Mouse (Mus musculus): ENCODE results near the gene 1700010B08Rik.
"Not testable (repeated sequence)": the region's sequence is repeated elsewhere in the genome, so short reads cannot be mapped to it uniquely, and the experiment has no call there.

1700010B08Rik gene

GRCm38 (mm10) chr2:173719115-173719514 is at the start of gene 1700010B08Rik:
TSS of gene 1700010B08Rik (plus strand) at chr2:173719415.
- DNase-seq (ENCODE audit: low spot score) = not testable (repeated sequence)

GRCm38 (mm10) chr2:173672328-173672896 is 46.8 kb upstream of the 1700010B08Rik start:
- DNase-seq (ENCODE audit: low spot score) = no peak

DNA sequence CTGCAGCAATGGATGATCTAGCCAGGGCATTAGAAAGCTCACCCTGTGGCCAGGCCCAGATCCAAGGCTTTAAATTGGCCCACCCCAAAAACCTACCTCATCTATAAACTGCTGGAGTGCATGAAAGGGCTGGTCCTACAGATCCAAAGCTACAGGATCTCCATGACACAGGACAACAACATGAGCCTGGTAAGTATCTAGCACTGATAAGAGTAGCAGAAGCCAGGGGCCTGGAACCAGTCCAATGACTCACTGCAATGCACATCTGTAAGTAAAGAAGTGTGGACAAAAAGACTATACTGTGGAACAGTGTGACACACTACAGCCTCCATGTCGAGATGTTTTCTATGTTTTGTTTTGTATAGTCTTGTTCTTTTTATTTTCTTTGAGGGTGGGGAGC is 45.7 kb upstream of the 1700010B08Rik start:
- no peak for DNase-seq (ENCODE audit: low spot score)

- no peak for DNase-seq (ENCODE audit: low spot score)
Measured at GRCm38 (mm10) chr2:173678593-173678992, 40.6 kb upstream of the 1700010B08Rik start.

DNA sequence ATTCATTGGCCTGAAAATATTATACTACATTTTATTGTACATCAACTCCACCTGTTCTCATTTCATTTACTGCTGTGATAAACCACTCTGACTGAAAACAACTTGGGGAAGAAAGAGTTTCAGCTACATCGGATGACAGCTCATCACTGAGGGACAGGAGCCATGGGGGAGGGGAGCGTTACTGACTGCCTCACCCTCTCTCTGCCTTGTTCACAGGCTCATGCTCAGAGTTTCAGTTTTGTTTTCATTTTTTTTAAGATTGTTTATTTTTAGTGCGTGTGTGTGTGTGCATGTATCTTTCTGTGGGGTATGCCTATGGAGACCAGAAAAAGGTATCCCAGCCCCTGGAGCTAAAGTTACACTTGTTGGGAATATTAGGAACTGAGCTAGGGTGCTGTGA is 40.0 kb upstream of the 1700010B08Rik start:
- DNase-seq (ENCODE audit: low spot score) = no peak

- DNase-seq (ENCODE audit: low spot score) = no peak
Measured at GRCm38 (mm10) chr2:173680153-173680552, 39.1 kb upstream of the 1700010B08Rik start.

DNA sequence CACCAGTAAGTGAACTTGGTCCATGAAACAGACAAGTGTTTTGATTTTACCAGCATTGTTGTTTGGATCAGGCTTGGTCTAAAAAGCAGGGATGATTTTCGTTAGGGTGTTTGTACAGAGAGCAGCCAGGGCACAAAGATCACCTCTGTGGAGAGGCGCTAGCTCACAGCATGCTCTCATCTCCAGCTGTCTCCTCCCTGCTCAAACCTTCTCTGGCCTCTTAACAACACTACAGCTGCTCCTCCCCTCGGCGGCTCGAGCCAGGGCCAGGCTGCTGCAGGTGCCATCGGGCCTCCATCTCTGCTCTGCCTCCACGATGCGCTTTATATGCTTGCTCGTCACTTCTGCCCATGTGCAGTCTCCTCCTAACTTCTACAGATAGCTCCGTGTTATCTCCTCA is 36.4 kb upstream of the 1700010B08Rik start:
- no peak for DNase-seq (ENCODE audit: low spot score)

DNA sequence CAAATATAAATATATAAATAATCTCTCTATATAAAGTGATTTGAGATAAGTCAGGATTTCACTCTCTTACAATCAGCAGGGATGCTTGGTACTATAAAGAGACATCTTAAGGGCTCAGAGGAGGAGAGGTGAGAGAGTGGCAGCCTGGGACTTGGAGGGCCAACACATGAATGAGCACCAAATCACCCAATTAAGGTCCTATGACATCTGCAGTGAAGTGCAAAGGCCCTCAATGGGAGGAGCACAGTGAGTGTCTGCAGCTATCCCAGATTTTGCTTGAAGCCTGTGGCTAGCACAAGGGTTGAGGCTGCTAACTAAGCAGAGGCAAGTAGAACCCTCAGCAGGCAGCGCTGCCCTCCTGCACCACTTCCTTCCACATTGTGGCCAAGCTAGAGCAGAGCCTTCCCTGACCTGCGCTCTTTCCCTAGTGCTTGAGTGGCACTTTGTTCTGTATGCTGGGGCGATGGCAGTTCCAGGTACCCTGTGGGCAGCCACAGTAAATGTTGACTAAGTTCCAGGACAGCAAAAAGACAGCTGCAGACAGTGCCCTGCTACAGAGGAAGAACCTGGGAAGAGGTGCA is 33.3 kb upstream of the 1700010B08Rik start:
- no peak for DNase-seq (ENCODE audit: low spot score)

DNA sequence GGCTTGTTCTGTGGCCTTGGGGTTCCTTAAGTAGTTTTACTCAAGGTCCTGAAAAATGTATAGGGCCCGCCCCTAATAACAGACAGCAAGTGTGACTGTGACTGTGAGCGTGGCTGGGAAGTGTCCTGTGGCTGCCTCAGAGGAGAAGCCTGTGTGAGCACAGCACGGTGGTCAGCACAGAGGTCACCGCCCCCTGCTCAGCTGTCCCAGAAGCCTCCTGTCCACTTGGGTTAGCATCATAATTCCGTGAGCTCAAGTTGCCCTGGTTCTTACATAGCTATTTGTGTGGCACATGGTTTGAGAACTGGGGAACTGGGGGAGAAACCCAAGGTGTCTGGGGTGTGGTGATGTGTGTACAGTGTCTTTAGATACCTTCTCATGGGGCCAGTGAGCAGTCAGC is 31.9 kb upstream of the 1700010B08Rik start:
- no peak for DNase-seq (ENCODE audit: low spot score)

- no peak for DNase-seq (ENCODE audit: low spot score)
Measured at GRCm38 (mm10) chr2:173689835-173690234, 29.4 kb upstream of the 1700010B08Rik start.

DNA sequence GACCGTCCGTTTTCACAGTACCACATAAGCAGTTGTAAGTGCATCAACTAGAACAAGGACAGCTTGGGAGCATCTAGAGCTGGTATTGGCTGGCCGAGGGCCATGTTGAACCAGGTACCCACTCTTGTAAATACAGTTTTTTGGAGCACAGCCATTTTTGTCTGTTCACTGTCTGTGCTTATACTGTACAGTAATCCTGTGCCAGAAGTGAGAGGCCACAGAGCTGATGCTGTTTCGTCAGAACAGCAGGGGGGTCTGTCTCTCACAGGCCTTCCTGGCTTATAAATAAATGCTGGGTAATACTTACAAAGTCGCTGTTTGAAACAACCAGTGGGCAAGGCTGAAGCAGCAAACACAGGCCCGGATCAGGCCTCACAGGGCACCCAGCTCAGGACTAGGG is 27.5 kb upstream of the 1700010B08Rik start:
- no peak for DNase-seq (ENCODE audit: low spot score)

- no peak for DNase-seq (ENCODE audit: low spot score)
Measured at GRCm38 (mm10) chr2:173692693-173693092, 26.5 kb upstream of the 1700010B08Rik start.

- DNase-seq (ENCODE audit: low spot score) = no peak
Measured at GRCm38 (mm10) chr2:173698850-173699249, 20.4 kb upstream of the 1700010B08Rik start.

DNA sequence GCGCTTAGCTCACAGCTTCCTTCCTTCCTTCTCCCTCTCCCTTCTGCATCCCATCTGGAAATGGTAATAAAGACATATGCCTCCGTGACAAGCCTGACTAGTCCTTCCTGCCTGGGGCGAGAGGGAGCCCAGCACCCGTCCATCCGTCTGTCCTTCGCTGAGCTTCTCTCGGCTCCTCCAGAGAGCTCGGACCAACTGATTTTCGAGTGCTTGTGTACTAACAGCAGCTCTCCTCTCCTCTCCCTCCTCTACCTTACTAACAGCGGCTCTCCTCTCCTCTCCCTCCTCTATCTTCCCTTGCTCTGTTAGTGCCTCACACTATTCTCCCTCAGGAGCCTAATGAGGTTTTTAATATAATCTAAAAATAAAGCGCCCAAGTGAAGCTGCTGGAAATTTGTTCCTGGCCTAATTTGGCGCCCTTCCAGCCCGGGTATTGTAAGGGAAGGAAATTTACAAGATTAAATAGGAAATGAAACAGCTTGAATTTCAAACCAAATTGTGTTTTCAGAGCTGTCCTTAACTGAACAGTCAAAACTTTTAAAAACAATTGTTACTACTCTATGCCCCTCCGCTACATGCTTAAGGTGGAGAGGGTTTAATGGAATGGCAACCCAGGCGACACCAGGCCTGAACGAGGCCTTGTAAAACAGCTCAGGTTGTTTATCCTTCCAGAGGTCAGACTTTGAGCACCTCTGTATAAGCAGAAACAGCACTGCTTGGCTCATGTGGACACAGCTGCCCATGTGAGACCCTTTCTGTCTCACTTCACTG is 16.9 kb upstream of the 1700010B08Rik start:
- DNase-seq (ENCODE audit: low spot score) = no peak

- no peak for DNase-seq (ENCODE audit: low spot score)
Measured at GRCm38 (mm10) chr2:173702867-173703237, 16.4 kb upstream of the 1700010B08Rik start.

DNA sequence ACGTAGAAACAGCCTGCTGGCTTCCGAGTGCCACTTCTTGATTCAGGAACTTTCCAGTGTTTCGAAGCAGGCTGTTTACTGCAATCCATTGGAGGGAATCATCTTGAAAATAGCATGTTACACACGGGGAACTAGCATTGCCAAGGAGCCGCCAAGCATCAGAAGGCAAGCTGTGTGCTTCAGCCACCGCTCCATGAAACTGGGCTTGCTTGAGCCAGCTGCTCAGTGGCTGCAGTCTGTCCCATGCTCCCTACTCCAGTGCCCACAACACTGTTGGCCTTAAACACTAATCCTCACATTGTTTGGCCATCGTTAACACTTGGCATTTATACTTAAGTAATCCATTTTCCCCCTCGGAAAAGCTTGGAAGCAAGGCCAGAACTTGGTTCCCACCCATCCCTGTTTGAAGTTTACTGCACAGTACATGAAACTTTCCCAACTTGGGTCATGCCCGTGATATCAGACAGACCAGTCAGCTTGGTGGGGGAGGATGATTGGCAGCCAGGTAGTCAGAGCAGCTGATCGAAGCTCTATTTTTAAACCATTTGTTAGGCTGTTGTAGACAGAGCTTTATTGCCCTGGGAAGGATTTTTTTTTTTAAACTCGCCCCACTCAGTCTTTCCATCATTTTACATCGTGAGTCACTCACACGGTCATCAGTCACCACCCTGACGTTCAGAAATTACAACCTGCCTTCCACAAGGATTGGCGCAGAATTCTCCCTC is 13.2 kb upstream of the 1700010B08Rik start:
- no peak for DNase-seq (ENCODE audit: low spot score)

GRCm38 (mm10) chr2:173707626-173708025 is 11.6 kb upstream of the 1700010B08Rik start:
- DNase-seq (ENCODE audit: low spot score) = not testable (repeated sequence)

- no peak for DNase-seq (ENCODE audit: low spot score)
Measured at GRCm38 (mm10) chr2:173710193-173710592, 9.0 kb upstream of the 1700010B08Rik start.

- no peak for DNase-seq (ENCODE audit: low spot score)
Measured at GRCm38 (mm10) chr2:173712656-173713055, 6.6 kb upstream of the 1700010B08Rik start.

- no peak for DNase-seq (ENCODE audit: low spot score)
Measured at GRCm38 (mm10) chr2:173713241-173713640, 6.0 kb upstream of the 1700010B08Rik start.

GRCm38 (mm10) chr2:173714620-173715218 is 4.5 kb upstream of the 1700010B08Rik start:
- no peak for DNase-seq (ENCODE audit: low spot score)

- no peak for DNase-seq (ENCODE audit: low spot score)
Measured at GRCm38 (mm10) chr2:173716966-173717365, 2.2 kb upstream of the 1700010B08Rik start.

Measured in left cerebral cortex, adult 11 months (tissue).